Mouse (Mus musculus): ENCODE data around the gene Akt3.

DNA sequence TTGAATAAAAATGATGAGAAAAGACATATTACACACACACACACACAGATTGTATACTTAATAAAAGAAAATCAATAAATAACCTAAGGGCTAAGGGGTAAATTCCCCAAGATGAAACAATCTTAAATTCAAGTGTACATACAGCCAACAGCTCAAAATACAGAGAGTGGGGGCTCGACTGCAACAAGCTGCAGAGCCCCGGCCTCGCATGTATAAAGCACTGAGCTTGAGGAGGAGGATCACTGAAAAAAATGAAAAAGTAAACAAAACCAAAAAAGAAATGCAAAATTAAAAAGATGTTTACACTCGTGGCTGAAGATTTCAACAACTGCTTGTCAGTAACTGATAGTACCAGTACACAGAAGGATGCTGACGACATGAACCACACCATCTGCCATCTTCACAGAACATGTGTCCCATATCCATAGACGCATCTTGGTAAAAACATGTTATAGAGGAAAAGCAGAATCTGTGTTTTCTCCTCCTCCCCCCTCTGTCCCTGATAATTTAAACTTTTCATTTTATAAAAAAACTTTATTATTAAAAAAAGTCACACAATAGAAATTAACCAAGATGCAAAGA, 218.8 kb downstream of the Akt3 start:
- TF ChIP-seq EP300 (IDR thresholded peaks at IDR 0.05; ENCODE audit: insufficient read depth, low read depth, low read length): no peak
- no peak for TF ChIP-seq CTCF (IDR thresholded peaks at IDR 0.05; ENCODE audit: low read depth, low read length)
